Mouse (Mus musculus): ENCODE results near the gene Zfp975. TPM values are rescaled to one million over a fixed set of nuclear protein-coding genes. Genes with fewer than 3 reads are reported as not detected.

Zfp975 gene
- polyA plus RNA-seq, 1 experiment from 2014 or later: 7.2 TPM

Other genes starting within 250 kb of the Zfp975 start
- not detected in 2 replicates for gene 4933421I07Rik, start 244.6 kb downstream of the Zfp975 start, polyA plus RNA-seq (2015; fragmentation: Nextera tagmentation; extraction: Ambion mirVana)
- 14.7 and 16.2 TPM in 2 replicates for gene Zfp141, start 187.0 kb downstream of the Zfp975 start, polyA plus RNA-seq (2015; fragmentation: Nextera tagmentation; extraction: Ambion mirVana)
- gene Gm21028, start 114.2 kb downstream of the Zfp975 start, polyA plus RNA-seq (2015; fragmentation: Nextera tagmentation; extraction: Ambion mirVana): not detected in 2 replicates
- gene Zfp977, start 100.2 kb downstream of the Zfp975 start, polyA plus RNA-seq (2015; fragmentation: Nextera tagmentation; extraction: Ambion mirVana): 1.3 and 2.1 TPM in 2 replicates
- gene Zfp976, start 50.2 kb downstream of the Zfp975 start, polyA plus RNA-seq (2015; fragmentation: Nextera tagmentation; extraction: Ambion mirVana): 2.8 and 2.9 TPM in 2 replicates
- gene Gm17067, start 34.3 kb upstream of the Zfp975 start, polyA plus RNA-seq (2015; fragmentation: Nextera tagmentation; extraction: Ambion mirVana): not detected in 2 replicates
- gene Vmn2r62, start 100.8 kb upstream of the Zfp975 start, polyA plus RNA-seq (2015; fragmentation: Nextera tagmentation; extraction: Ambion mirVana): not detected in 2 replicates
- not detected in 2 replicates for gene Gm2381, start 174.5 kb upstream of the Zfp975 start, polyA plus RNA-seq (2015; fragmentation: Nextera tagmentation; extraction: Ambion mirVana)
- not detected in 2 replicates for gene Vmn2r63, start 241.1 kb upstream of the Zfp975 start, polyA plus RNA-seq (2015; fragmentation: Nextera tagmentation; extraction: Ambion mirVana)

Measured in midbrain, embryonic 13.5 days (tissue).